8 mouse cellular contexts compared by ENCODE assay signal in the genomic region with DNA sequence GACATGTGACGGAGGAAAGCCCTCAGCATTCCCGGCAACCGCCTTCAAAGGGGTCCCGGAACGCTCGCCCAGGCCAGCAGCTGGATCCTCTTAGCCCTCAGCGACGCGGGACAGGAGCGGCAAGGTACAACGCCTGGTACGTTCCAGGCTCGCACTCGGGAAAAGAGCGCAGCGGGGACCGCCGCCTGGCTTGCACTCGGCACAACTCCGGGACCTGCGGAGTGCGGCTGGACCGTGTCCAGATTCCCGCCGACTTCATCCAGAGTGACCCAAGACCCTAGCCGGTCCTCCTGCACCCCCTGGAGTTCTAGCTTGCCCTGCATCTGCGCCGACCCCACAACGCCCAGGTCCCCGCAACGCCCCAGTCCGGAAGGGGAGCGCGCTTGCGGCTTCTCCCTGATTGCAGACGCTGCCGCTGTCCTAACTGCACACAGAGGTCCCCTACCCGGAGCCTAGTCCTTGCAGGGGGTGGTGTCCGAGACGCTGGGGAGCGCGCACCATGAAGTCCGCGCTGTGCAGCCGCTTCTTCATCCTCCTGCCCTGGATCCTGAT. TPM values are rescaled to one million over a fixed set of nuclear protein-coding genes. Genes with fewer than 3 reads are reported as not detected.
DNase-seq lines count a peak whose midpoint lies in the region; ATAC-seq and TF ChIP-seq lines count a peak whose summit lies in the region.

No protein-coding gene starts in this region.

- peak overlapping the region; percentile 99 for H3K4me2 ChIP-seq in heart, embryonic 13.5 days
- H3K4me2 ChIP-seq in kidney, postnatal 0 days (ENCODE audit: low read length): peak overlapping the region; percentile 87
- peak overlapping the region; percentile 64 for H3K4me2 ChIP-seq in liver, embryonic 15.5 days

- TF ChIP-seq CTCF in E14TG2a.4 (conservative IDR thresholded peaks at IDR 0.05; ENCODE audit: low read length): no peak
- no peak for TF ChIP-seq CTCF in kidney, postnatal 0 days (IDR thresholded peaks at IDR 0.05; ENCODE audit: low read depth)
- no peak for TF ChIP-seq CTCF in olfactory bulb, adult 2 months (IDR thresholded peaks at IDR 0.05; ENCODE audit: insufficient read depth, low read depth, low read length)

- peaks cover 72% of the 10 kb centered on the region for H3K27me3 ChIP-seq in E14TG2a.4 (ENCODE audit: insufficient read depth, low read length)
- peaks cover 86% of the 10 kb centered on the region for H3K27me3 ChIP-seq in heart, embryonic 13.5 days (replicated peaks)
- peaks cover 22% of the 10 kb centered on the region for H3K27me3 ChIP-seq in kidney, postnatal 0 days (ENCODE audit: insufficient read depth, low read length)
- H3K27me3 ChIP-seq in liver, embryonic 15.5 days: peaks cover 66% of the 10 kb centered on the region

- no peak; the same call in 1 of the 2 replicates for ATAC-seq in heart, embryonic 13.5 days (ENCODE audit: extremely low read depth, insufficient number of reproducible peaks, low FRiP score, low TSS enrichment)
- ATAC-seq in kidney, postnatal 0 days (replicated peaks; ENCODE audit: low FRiP score, low read depth): peak; percentile 38
- ATAC-seq in liver, embryonic 15.5 days (ENCODE audit: insufficient read depth): no peak

- 0 out of 2 replicates have a peak, but pooled peaks have one; percentile 20 for TF ChIP-seq POLR2A in olfactory bulb, adult 2 months (IDR thresholded peaks at IDR 0.05; ENCODE audit: insufficient read depth, low read depth, low read length)

- H3K36me3 ChIP-seq in E14TG2a.4 (ENCODE audit: insufficient read depth, low read length): no peaks in the 10 kb centered on the region
- H3K36me3 ChIP-seq in heart, embryonic 13.5 days: no peaks in the 10 kb centered on the region
- no peaks in the 10 kb centered on the region for H3K36me3 ChIP-seq in kidney, postnatal 0 days (ENCODE audit: insufficient read depth, low read length)
- H3K36me3 ChIP-seq in liver, embryonic 15.5 days (replicated peaks): no peaks in the 10 kb centered on the region

- peak overlapping the region; percentile 86 for H3K4me3 ChIP-seq in E14TG2a.4 (replicated peaks; ENCODE audit: low read length)
- H3K4me3 ChIP-seq in heart, embryonic 13.5 days: peak overlapping the region; percentile 69
- H3K4me3 ChIP-seq in kidney, postnatal 0 days (replicated peaks; ENCODE audit: low read depth, low read length): peak overlapping the region; percentile 45
- H3K4me3 ChIP-seq in liver, embryonic 15.5 days (replicated peaks): peak overlapping the region; percentile 40
- H3K4me3 ChIP-seq in olfactory bulb, adult 2 months (ENCODE audit: insufficient read depth, low read depth, low read length): peak overlapping the region; percentile 58

- H3K27ac ChIP-seq in heart, embryonic 13.5 days (replicated peaks): no peak overlapping the region
- H3K27ac ChIP-seq in kidney, postnatal 0 days: peak overlapping the region; percentile 36; the same call in 1 of the 2 replicates
- no peak overlapping the region for H3K27ac ChIP-seq in liver, embryonic 15.5 days (replicated peaks)
- H3K27ac ChIP-seq in olfactory bulb, adult 2 months (ENCODE audit: insufficient read depth, low read depth, low read length): no peak overlapping the region

- WGBS in heart, embryonic 13.5 days: under 1% methylated on average over 45 of the region's 45 CpGs
- 1% methylated on average over 44 of the region's 45 CpGs for WGBS in kidney, postnatal 0 days
- whole genome bisulfite sequencing in liver, embryonic 15.5 days (ENCODE audit: insufficient replicate concordance): under 1% methylated on average over 45 of the region's 45 CpGs
- WGBS in olfactory bulb, adult 2 months: under 1% methylated on average over 45 of the region's 45 CpGs

- H3K4me1 ChIP-seq in E14TG2a.4 (replicated peaks; ENCODE audit: low read depth, low read length): peaks cover 13% of the 10 kb centered on the region
- peaks cover 18% of the 10 kb centered on the region for H3K4me1 ChIP-seq in heart, embryonic 13.5 days
- peaks cover 8% of the 10 kb centered on the region for H3K4me1 ChIP-seq in kidney, postnatal 0 days (replicated peaks; ENCODE audit: insufficient read depth, low read length)
- H3K4me1 ChIP-seq in liver, embryonic 15.5 days (replicated peaks): peaks cover 11% of the 10 kb centered on the region; the same call in 1 of the 2 replicates
- H3K4me1 ChIP-seq in olfactory bulb, adult 2 months (ENCODE audit: control insufficient read depth, insufficient read depth, low read length): peaks cover 13% of the 10 kb centered on the region

- peak overlapping the region; percentile 70 for H3K9ac ChIP-seq in heart, embryonic 13.5 days
- H3K9ac ChIP-seq in kidney, postnatal 0 days (ENCODE audit: low read depth, low read length): peak overlapping the region; percentile 33
- H3K9ac ChIP-seq in liver, embryonic 15.5 days: no peak overlapping the region

- H3K9me3 ChIP-seq in E14TG2a.4 (ENCODE audit: low read length): no peaks in the 10 kb centered on the region
- H3K9me3 ChIP-seq in heart, embryonic 13.5 days: no peaks in the 10 kb centered on the region
- H3K9me3 ChIP-seq in kidney, postnatal 0 days (replicated peaks; ENCODE audit: low read length): no peaks in the 10 kb centered on the region
- H3K9me3 ChIP-seq in liver, embryonic 15.5 days (replicated peaks): no peaks in the 10 kb centered on the region

- peak; percentile 71 for DNase-seq in ZHBTc4 (ENCODE audit: low read depth, low spot score)
- peak; percentile 48 for DNase-seq in embryo, embryonic 9.5 days (ENCODE audit: extremely low spot score)
- DNase-seq in kidney, postnatal 0 days (ENCODE audit: low spot score): peak; percentile 25
- DNase-seq in adipocyte (ENCODE audit: low spot score): no peak

RNA-seq across cellular contexts. Expression of a gene that starts 0.7 kb away (rescaled TPM):
- 0.29 and 0.41 TPM in 2 replicates for polyA plus RNA-seq in heart, embryonic 13.5 days (2015; fragmentation: Nextera tagmentation; extraction: Ambion mirVana)
- 13.1 and 14.4 TPM in 2 replicates for polyA plus RNA-seq in kidney, postnatal 0 days (2015; fragmentation: Nextera tagmentation; extraction: Ambion mirVana)
- 0.13 and 0.17 TPM in 2 replicates for polyA plus RNA-seq in liver, embryonic 15.5 days (2015; fragmentation: Nextera tagmentation; extraction: Ambion mirVana)
- not detected in 2 replicates for polyA plus RNA-seq in olfactory bulb, adult 2 months (2012; ENCODE audit: insufficient read depth, insufficient read length, low replicate concordance, missing spikeins)
